Mouse (Mus musculus): ENCODE measurements around the gene Abl1. TPM values are rescaled to one million over a fixed set of nuclear protein-coding genes. Genes with fewer than 3 reads are reported as not detected.
A peak's percentile ranks its signal among the peaks of the same experiment; 100 is the strongest.

Gene Abl1
- polyA plus RNA-seq, 1 experiment, result 45.9 TPM

DNA sequence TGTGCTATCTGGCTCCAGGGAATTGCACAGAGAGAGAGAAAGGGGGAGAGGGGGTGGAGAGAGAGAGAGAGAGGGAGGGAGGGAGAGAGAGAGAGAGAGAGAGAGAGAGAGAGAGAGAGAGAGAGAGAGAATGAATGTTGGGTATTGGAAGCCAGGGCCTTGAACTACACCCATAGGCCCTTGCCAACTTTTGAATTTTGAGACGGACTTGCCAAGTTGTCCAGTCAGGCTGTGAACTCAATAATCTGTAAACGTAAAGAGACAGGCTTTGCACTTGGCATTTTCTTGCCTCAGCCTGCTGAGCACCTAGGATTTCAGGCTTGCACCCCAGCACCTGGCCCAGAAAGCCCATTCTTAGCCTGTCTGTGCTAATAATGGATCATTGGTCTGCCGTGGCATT lies 74.0 kb downstream of the Abl1 start:
- TF ChIP-seq MYOD1 (IDR thresholded peaks at IDR 0.05; ENCODE audit: control insufficient read depth, insufficient read length, low read depth) (no peak), CTCF (IDR thresholded peaks at IDR 0.05; ENCODE audit: control insufficient read depth, insufficient read depth, insufficient read length) (no peak), USF1 (IDR thresholded peaks at IDR 0.05; ENCODE audit: low read depth) (no peak), MYOG (IDR thresholded peaks at IDR 0.05; ENCODE audit: control insufficient read depth, extremely low read depth, insufficient read length) (no peak), CEBPB (IDR thresholded peaks at IDR 0.05; ENCODE audit: low read depth) (no peak), FOSL1 (IDR thresholded peaks at IDR 0.05; ENCODE audit: insufficient read depth, low read length, poor library complexity, severe bottlenecking) (no peak), MAX (IDR thresholded peaks at IDR 0.05) (no peak)
- peaks cover 72% of the 10 kb centered on the region for H3K79me3 ChIP-seq (ENCODE audit: low read depth)
- H3K27me3 ChIP-seq (ENCODE audit: control insufficient read depth, insufficient read depth, insufficient read length), result no peaks in the 10 kb centered on the region
- peaks cover 84% of the 10 kb centered on the region for H3K79me2 ChIP-seq (ENCODE audit: control insufficient read depth, insufficient read depth)
- H3ac ChIP-seq (ENCODE audit: control insufficient read depth, insufficient read length, low read depth), result no peak overlapping the region
- no peaks in the 10 kb centered on the region for H3K36me3 ChIP-seq (ENCODE audit: control insufficient read depth, insufficient read depth)
- no peak overlapping the region for H3K4me3 ChIP-seq (ENCODE audit: insufficient read depth, poor library complexity, severe bottlenecking)

DNA sequence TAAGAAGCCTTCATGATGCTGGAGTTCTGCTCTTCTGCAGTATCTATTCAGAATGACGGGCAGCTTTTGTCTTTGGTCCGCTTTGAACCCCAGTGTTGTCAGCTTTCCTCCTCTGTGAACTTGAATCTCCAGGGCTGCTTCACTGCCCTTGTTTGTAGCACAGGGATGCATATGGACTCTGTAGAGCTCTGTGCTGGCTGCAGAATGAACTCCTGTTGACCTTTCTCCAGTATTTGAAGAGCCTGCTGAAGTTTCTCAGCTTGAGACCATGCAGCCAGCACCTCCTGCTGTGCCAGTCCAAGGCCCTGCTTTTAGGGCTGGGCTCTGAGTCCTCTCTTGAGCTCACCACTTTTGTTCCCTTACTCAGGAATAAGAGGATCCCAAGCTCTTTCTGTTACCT lies 74.7 kb downstream of the Abl1 start:
- Histone ChIP-seq H3ac (ENCODE audit: control insufficient read depth, insufficient read length, low read depth) (no peak overlapping the region), H3K4me3 (ENCODE audit: insufficient read depth, poor library complexity, severe bottlenecking) (no peak overlapping the region), H3K27me3 (ENCODE audit: control insufficient read depth, insufficient read depth, insufficient read length) (no peaks in the 10 kb centered on the region), H3K79me2 (ENCODE audit: control insufficient read depth, insufficient read depth) (peaks cover 91% of the 10 kb centered on the region), H3K36me3 (ENCODE audit: control insufficient read depth, insufficient read depth) (no peaks in the 10 kb centered on the region), H3K79me3 (ENCODE audit: low read depth) (peaks cover 79% of the 10 kb centered on the region)
- TF ChIP-seq MYOG (IDR thresholded peaks at IDR 0.05; ENCODE audit: control insufficient read depth, extremely low read depth, insufficient read length), result no peak
- TF ChIP-seq MAX (IDR thresholded peaks at IDR 0.05), result no peak
- TF ChIP-seq USF1 (IDR thresholded peaks at IDR 0.05; ENCODE audit: low read depth), result no peak
- no peak for TF ChIP-seq CTCF (IDR thresholded peaks at IDR 0.05; ENCODE audit: control insufficient read depth, insufficient read depth, insufficient read length)
- no peak for TF ChIP-seq CEBPB (IDR thresholded peaks at IDR 0.05; ENCODE audit: low read depth)
- TF ChIP-seq MYOD1 (IDR thresholded peaks at IDR 0.05; ENCODE audit: control insufficient read depth, insufficient read length, low read depth), result no peak
- no peak for TF ChIP-seq FOSL1 (IDR thresholded peaks at IDR 0.05; ENCODE audit: insufficient read depth, low read length, poor library complexity, severe bottlenecking)

DNA sequence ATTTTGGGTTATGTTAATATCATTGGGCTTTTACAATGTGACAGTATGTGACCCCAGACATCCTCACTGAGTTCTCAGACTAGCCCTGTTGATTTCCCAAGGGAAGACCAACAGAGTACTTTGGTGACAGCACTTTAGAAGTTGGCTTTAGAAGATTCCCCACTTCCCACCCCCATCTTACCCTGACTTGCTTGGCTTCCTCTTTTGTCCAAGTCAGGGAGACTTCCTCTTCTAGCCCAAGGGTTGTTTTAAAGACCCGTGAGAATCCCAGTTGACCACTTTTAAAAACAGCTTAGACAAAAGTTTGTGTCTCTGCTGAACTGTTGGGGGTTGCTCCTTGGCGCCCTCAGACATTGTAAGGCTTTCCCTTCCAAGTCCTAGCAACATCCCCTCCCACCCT lies 75.1 kb downstream of the Abl1 start:
- TF ChIP-seq CTCF (IDR thresholded peaks at IDR 0.05; ENCODE audit: control insufficient read depth, insufficient read depth, insufficient read length) (no peak), FOSL1 (IDR thresholded peaks at IDR 0.05; ENCODE audit: insufficient read depth, low read length, poor library complexity, severe bottlenecking) (no peak), MYOG (IDR thresholded peaks at IDR 0.05; ENCODE audit: control insufficient read depth, extremely low read depth, insufficient read length) (no peak), USF1 (IDR thresholded peaks at IDR 0.05; ENCODE audit: low read depth) (no peak), MAX (IDR thresholded peaks at IDR 0.05) (no peak), MYOD1 (IDR thresholded peaks at IDR 0.05; ENCODE audit: control insufficient read depth, insufficient read length, low read depth) (no peak), CEBPB (IDR thresholded peaks at IDR 0.05; ENCODE audit: low read depth) (no peak)
- no peak overlapping the region for H3K4me3 ChIP-seq (ENCODE audit: insufficient read depth, poor library complexity, severe bottlenecking)

DNA sequence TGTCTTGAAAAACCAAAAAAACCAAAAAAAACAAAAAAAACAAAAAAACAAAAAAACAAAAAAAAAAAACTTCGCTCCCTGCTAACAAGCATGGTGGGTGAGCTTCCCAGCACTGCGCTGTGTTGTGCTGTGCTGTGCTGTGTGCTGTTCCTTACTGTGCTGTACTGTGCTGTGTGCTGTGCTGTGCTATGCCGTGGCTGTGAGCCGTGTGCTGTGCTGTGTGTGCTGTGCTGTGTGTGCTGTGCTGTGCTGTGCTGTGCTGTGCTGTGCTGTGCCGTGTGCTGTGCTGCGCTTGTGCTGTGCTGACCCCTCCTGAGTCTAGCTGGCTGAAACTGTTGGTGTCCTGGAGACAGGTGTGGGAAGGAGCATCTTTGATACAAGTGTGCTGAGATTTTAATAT lies 78.9 kb downstream of the Abl1 start:
- H3K27me3 ChIP-seq (ENCODE audit: control insufficient read depth, insufficient read depth, insufficient read length), result no peaks in the 10 kb centered on the region
- no peak for TF ChIP-seq MAX (IDR thresholded peaks at IDR 0.05)
- no peak for TF ChIP-seq CEBPB (IDR thresholded peaks at IDR 0.05; ENCODE audit: low read depth)
- TF ChIP-seq USF1 (IDR thresholded peaks at IDR 0.05; ENCODE audit: low read depth), result no peak
- TF ChIP-seq FOSL1 (IDR thresholded peaks at IDR 0.05; ENCODE audit: insufficient read depth, low read length, poor library complexity, severe bottlenecking), result no peak
- TF ChIP-seq CTCF (IDR thresholded peaks at IDR 0.05; ENCODE audit: control insufficient read depth, insufficient read depth, insufficient read length), result no peak
- TF ChIP-seq MYOG (IDR thresholded peaks at IDR 0.05; ENCODE audit: control insufficient read depth, extremely low read depth, insufficient read length), result no peak
- no peak for TF ChIP-seq MYOD1 (IDR thresholded peaks at IDR 0.05; ENCODE audit: control insufficient read depth, insufficient read length, low read depth)

More for the DNA sequence above, 75.1 kb downstream of the Abl1 start:
- H3K79me2 ChIP-seq (ENCODE audit: control insufficient read depth, insufficient read depth), result peaks cover 95% of the 10 kb centered on the region
- no peak overlapping the region for H3ac ChIP-seq (ENCODE audit: control insufficient read depth, insufficient read length, low read depth)
- no peaks in the 10 kb centered on the region for H3K27me3 ChIP-seq (ENCODE audit: control insufficient read depth, insufficient read depth, insufficient read length)
- no peaks in the 10 kb centered on the region for H3K36me3 ChIP-seq (ENCODE audit: control insufficient read depth, insufficient read depth)
- H3K79me3 ChIP-seq (ENCODE audit: low read depth), result peaks cover 83% of the 10 kb centered on the region

DNA sequence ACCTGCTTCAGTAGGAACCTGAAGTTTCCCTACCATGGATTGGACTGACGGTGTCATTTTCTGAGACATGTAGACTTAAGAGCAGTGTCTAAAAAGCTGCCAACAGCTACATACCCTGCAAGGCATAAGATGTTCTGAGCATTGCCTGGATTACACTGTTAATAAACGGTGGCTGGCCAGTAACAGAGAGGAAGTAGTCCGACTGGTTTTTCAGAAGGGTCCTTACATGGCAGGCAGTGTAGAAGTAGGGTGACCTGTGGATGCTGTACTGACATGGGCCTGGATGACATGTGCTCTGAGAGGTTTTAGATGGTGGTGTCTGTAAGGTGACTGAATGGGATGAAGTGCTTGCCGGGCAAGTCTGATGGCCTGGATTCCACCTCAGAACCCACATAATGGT lies 79.6 kb downstream of the Abl1 start:
- H3K79me3 ChIP-seq (ENCODE audit: low read depth), result peaks cover 98% of the 10 kb centered on the region
- H3K79me2 ChIP-seq (ENCODE audit: control insufficient read depth, insufficient read depth), result peaks cover 100% of the 10 kb centered on the region
- H3K4me3 ChIP-seq (ENCODE audit: insufficient read depth, poor library complexity, severe bottlenecking), result no peak overlapping the region
- H3ac ChIP-seq (ENCODE audit: control insufficient read depth, insufficient read length, low read depth), result no peak overlapping the region
- no peaks in the 10 kb centered on the region for H3K27me3 ChIP-seq (ENCODE audit: control insufficient read depth, insufficient read depth, insufficient read length)
- TF ChIP-seq USF1 (IDR thresholded peaks at IDR 0.05; ENCODE audit: low read depth), result no peak
- no peak for TF ChIP-seq FOSL1 (IDR thresholded peaks at IDR 0.05; ENCODE audit: insufficient read depth, low read length, poor library complexity, severe bottlenecking)
- TF ChIP-seq MAX (IDR thresholded peaks at IDR 0.05), result no peak
- H3K36me3 ChIP-seq (ENCODE audit: control insufficient read depth, insufficient read depth), result no peaks in the 10 kb centered on the region

More for the DNA sequence above, 78.9 kb downstream of the Abl1 start:
- peaks cover 100% of the 10 kb centered on the region for H3K79me2 ChIP-seq (ENCODE audit: control insufficient read depth, insufficient read depth)
- no peak overlapping the region for H3K4me3 ChIP-seq (ENCODE audit: insufficient read depth, poor library complexity, severe bottlenecking)
- no peak overlapping the region for H3ac ChIP-seq (ENCODE audit: control insufficient read depth, insufficient read length, low read depth)
- H3K36me3 ChIP-seq (ENCODE audit: control insufficient read depth, insufficient read depth), result no peaks in the 10 kb centered on the region
- peaks cover 98% of the 10 kb centered on the region for H3K79me3 ChIP-seq (ENCODE audit: low read depth)

DNA sequence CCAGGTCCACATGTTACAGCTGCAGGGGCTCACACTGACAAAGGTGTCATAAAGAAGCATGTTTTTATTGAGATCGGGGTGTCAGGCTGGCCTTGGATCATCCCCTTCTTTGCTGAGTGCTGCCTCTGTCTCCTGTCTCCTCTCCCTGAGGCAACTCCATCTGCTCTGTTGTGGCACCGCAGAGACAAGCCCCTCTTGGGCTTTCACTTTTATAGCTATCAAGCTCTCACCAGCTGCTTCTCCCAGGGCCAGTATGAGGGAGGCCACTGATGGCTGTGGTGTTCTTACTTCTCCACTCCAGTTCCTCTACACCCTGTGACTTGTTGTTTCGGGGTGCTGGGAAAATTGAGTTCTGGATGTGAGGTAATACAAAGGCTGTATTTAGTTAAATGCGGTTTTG lies 80.9 kb downstream of the Abl1 start:
- TF ChIP-seq MYOD1 (IDR thresholded peaks at IDR 0.05; ENCODE audit: control insufficient read depth, insufficient read length, low read depth), result no peak
- TF ChIP-seq MAX (IDR thresholded peaks at IDR 0.05), result no peak
- no peak for TF ChIP-seq FOSL1 (IDR thresholded peaks at IDR 0.05; ENCODE audit: insufficient read depth, low read length, poor library complexity, severe bottlenecking)
- no peak for TF ChIP-seq MYOG (IDR thresholded peaks at IDR 0.05; ENCODE audit: control insufficient read depth, extremely low read depth, insufficient read length)
- no peak for TF ChIP-seq USF1 (IDR thresholded peaks at IDR 0.05; ENCODE audit: low read depth)
- no peak for TF ChIP-seq CEBPB (IDR thresholded peaks at IDR 0.05; ENCODE audit: low read depth)
- no peak for TF ChIP-seq CTCF (IDR thresholded peaks at IDR 0.05; ENCODE audit: control insufficient read depth, insufficient read depth, insufficient read length)
- H3ac ChIP-seq (ENCODE audit: control insufficient read depth, insufficient read length, low read depth), result peak overlapping the region; percentile 4
- peaks cover 3% of the 10 kb centered on the region for H3K36me3 ChIP-seq (ENCODE audit: control insufficient read depth, insufficient read depth)
- H3K79me3 ChIP-seq (ENCODE audit: low read depth), result peaks cover 98% of the 10 kb centered on the region
- H3K27me3 ChIP-seq (ENCODE audit: control insufficient read depth, insufficient read depth, insufficient read length), result no peaks in the 10 kb centered on the region
- no peak overlapping the region for H3K4me3 ChIP-seq (ENCODE audit: insufficient read depth, poor library complexity, severe bottlenecking)
- H3K79me2 ChIP-seq (ENCODE audit: control insufficient read depth, insufficient read depth), result peaks cover 100% of the 10 kb centered on the region

Data from C2C12 (cell line).